Mouse (Mus musculus) MEL (cell line): Measurements from ENCODE around the gene Daxx. TPM values are rescaled to one million over a fixed set of nuclear protein-coding genes. Genes with fewer than 3 reads are reported as not detected.

Experiments
- DNase-seq: peaks from one replicate; pipeline ENCODE4 v3.0.0; 2011; ENCODE audit warnings: low read depth, low spot score
- H3K27ac ChIP-seq: 2 replicates; pipeline ENCODE4 v1.5.1; 2012; ENCODE audit warnings: low read depth, mild to moderate bottlenecking, control low read depth, low read length, moderate library complexity; ENCODE audit not compliant: control insufficient read depth
- H3K27me3 ChIP-seq, 2 experiments: fragments of 150-350 bp in 1 of 2; sonication (generic) in 1 of 2; 2 replicates each; pipeline ENCODE4 v1.6.1; 2012; ENCODE audit warnings: low read length in 2 of 2, mild to moderate bottlenecking in 2 of 2, improper control_type of control experiment in 1 of 2, moderate library complexity in 1 of 2; ENCODE audit not compliant: insufficient read depth in 2 of 2, control insufficient read depth in 1 of 2
- H3K36me3 ChIP-seq, 2 experiments: 2 replicates each; pipeline ENCODE4 v1.6.1; 2012 to 2014; ENCODE audit warnings: low read length in 2 of 2, improper control_type of control experiment in 1 of 2, inconsistent platforms in 1 of 2, mild to moderate bottlenecking in 1 of 2; ENCODE audit not compliant: insufficient read depth in 2 of 2, control insufficient read depth in 1 of 2
- H3K4me1 ChIP-seq, 2 experiments: fragments of 150-350 bp in 1 of 2; sonication (generic) in 1 of 2; 2 replicates each; pipeline ENCODE4 v1.6.1; 2012; ENCODE audit warnings: low read length in 2 of 2, improper control_type of control experiment in 1 of 2, mild to moderate bottlenecking in 1 of 2; ENCODE audit not compliant: insufficient read depth in 2 of 2, control insufficient read depth in 1 of 2
- H3K4me3 ChIP-seq, 2 experiments: fragments of 150-350 bp in 1 of 2; sonication (generic) in 1 of 2; 2 replicates each; pipeline ENCODE4 v1.5.1; 2012; ENCODE audit warnings: low read depth in 2 of 2, low read length in 2 of 2, mild to moderate bottlenecking in 2 of 2, moderate library complexity in 2 of 2, control low read depth in 1 of 2, improper control_type of control experiment in 1 of 2; ENCODE audit not compliant: control insufficient read depth in 1 of 2, insufficient read depth in 1 of 2
- H3K79me2 ChIP-seq: 2 replicates; pipeline ENCODE4 v1.6.1; 2012; ENCODE audit warnings: mild to moderate bottlenecking, low read length, moderate library complexity; ENCODE audit not compliant: control insufficient read depth, poor library complexity, insufficient read depth
- H3K9ac ChIP-seq: 2 replicates; pipeline ENCODE4 v1.6.1; 2012; ENCODE audit warnings: low read depth, mild to moderate bottlenecking, control low read depth, low read length, moderate library complexity; ENCODE audit not compliant: control insufficient read depth, poor library complexity, severe bottlenecking
- H3K9me3 ChIP-seq: fragments of 150-350 bp; sonication (generic); replicated peaks from 2 replicates; pipeline ENCODE4 v1.6.1; 2012; ENCODE audit warnings: mild to moderate bottlenecking, low read length, improper control_type of control experiment, moderate library complexity; ENCODE audit not compliant: insufficient read depth
- BHLHE40 ChIP-seq: IDR thresholded peaks from 2 replicates; pipeline ENCODE4 v1.6.1; 2012; ENCODE audit warnings: low read depth, mild to moderate bottlenecking, inconsistent platforms, low read length, improper control_type of control experiment, borderline replicate concordance
- CHD2 ChIP-seq: IDR thresholded peaks from 2 replicates; pipeline ENCODE4 v1.6.1; 2011; ENCODE audit warnings: low read length, improper control_type of control experiment
- EP300 ChIP-seq, 2 experiments: IDR thresholded peaks; 2 replicates each; pipeline ENCODE4 v1.6.1; 2011; ENCODE audit warnings: improper control_type of control experiment in 2 of 2, low read length in 2 of 2, low read depth in 1 of 2, mild to moderate bottlenecking in 1 of 2
- ETS1 ChIP-seq: IDR thresholded peaks from 2 replicates; pipeline ENCODE4 v1.6.1; 2012; ENCODE audit warnings: low read depth, mild to moderate bottlenecking, inconsistent platforms, low read length, improper control_type of control experiment, moderate library complexity
- GABPA ChIP-seq: IDR thresholded peaks from 2 replicates; pipeline ENCODE4 v1.6.1; 2012; ENCODE audit warnings: low read depth, mild to moderate bottlenecking, inconsistent platforms, low read length, improper control_type of control experiment, moderate library complexity
- GATA1 ChIP-seq: IDR thresholded peaks from 2 replicates; pipeline ENCODE4 v1.6.1; 2011; ENCODE audit warnings: low read depth, low read length, improper control_type of control experiment
- HCFC1 ChIP-seq: IDR thresholded peaks from 2 replicates; pipeline ENCODE4 v1.6.1; 2012; ENCODE audit warnings: low read depth, mild to moderate bottlenecking, inconsistent platforms, low read length, improper control_type of control experiment, moderate library complexity
- KAT2A ChIP-seq: conservative IDR thresholded peaks from 2 replicates; pipeline ENCODE4 v1.6.1; 2012; ENCODE audit warnings: low read depth, low read length, improper control_type of control experiment, inconsistent platforms
- MAFK ChIP-seq: IDR thresholded peaks from 2 replicates; pipeline ENCODE4 v1.6.1; 2011; ENCODE audit warnings: low read depth, mild to moderate bottlenecking, low read length, improper control_type of control experiment, borderline replicate concordance
- MAX ChIP-seq: IDR thresholded peaks from 2 replicates; pipeline ENCODE4 v1.6.1; 2011; ENCODE audit warnings: low read length, improper control_type of control experiment
- MAZ ChIP-seq: IDR thresholded peaks from 2 replicates; pipeline ENCODE4 v1.6.1; 2012; ENCODE audit warnings: low read depth, mild to moderate bottlenecking, inconsistent platforms, low read length, improper control_type of control experiment
- MXI1 ChIP-seq: IDR thresholded peaks from 2 replicates; pipeline ENCODE4 v1.6.1; 2011; ENCODE audit warnings: mild to moderate bottlenecking, low read depth, low read length, improper control_type of control experiment
- NELFE ChIP-seq: IDR thresholded peaks from 2 replicates; pipeline ENCODE4 v1.6.1; 2011; ENCODE audit warnings: low read depth, low read length, improper control_type of control experiment
- NRF1 ChIP-seq: IDR thresholded peaks from 2 replicates; pipeline ENCODE4 v1.6.1; 2014; ENCODE audit warnings: low read depth, mild to moderate bottlenecking, inconsistent platforms, low read length, improper control_type of control experiment, moderate library complexity; ENCODE audit not compliant: poor library complexity, insufficient read depth, severe bottlenecking
- POLR2A ChIP-seq, 2 experiments: IDR thresholded peaks; 2 replicates each; pipeline ENCODE4 v1.6.1; 2011 to 2012; ENCODE audit warnings: low read length in 2 of 2, mild to moderate bottlenecking in 2 of 2, control low read depth in 1 of 2, improper control_type of control experiment in 1 of 2, low read depth in 1 of 2, moderate library complexity in 1 of 2; ENCODE audit not compliant: control insufficient read depth in 1 of 2, insufficient read depth in 1 of 2, poor library complexity in 1 of 2
- RAD21 ChIP-seq: IDR thresholded peaks from 2 replicates; pipeline ENCODE4 v1.6.1; 2011; ENCODE audit warnings: mild to moderate bottlenecking, low read depth, low read length, improper control_type of control experiment
- SIN3A ChIP-seq: IDR thresholded peaks from 2 replicates; pipeline ENCODE4 v1.6.1; 2012; ENCODE audit warnings: low read length, improper control_type of control experiment, inconsistent platforms
- TCF12 ChIP-seq: IDR thresholded peaks from 2 replicates; pipeline ENCODE4 v1.6.1; 2014; ENCODE audit warnings: low read depth, mild to moderate bottlenecking, inconsistent platforms, low read length, improper control_type of control experiment, moderate library complexity
- UBTF ChIP-seq: IDR thresholded peaks from 2 replicates; pipeline ENCODE4 v1.6.1; 2012; ENCODE audit warnings: low read depth, mild to moderate bottlenecking, inconsistent platforms, low read length, improper control_type of control experiment, moderate library complexity, borderline replicate concordance; ENCODE audit not compliant: insufficient read depth
- ZC3H11A ChIP-seq: IDR thresholded peaks from 2 replicates; pipeline ENCODE4 v1.6.1; 2012; ENCODE audit warnings: low read depth, mild to moderate bottlenecking, inconsistent platforms, low read length, improper control_type of control experiment
- polyA plus RNA-seq, 2 experiments: library from polyadenylated mRNA; stranded (reverse) in 1 of 2; unstranded in 1 of 2; fragments of >175 nt in 1 of 2; fragments of >200 nt in 1 of 2; gene quantifications; 2 replicates each; pipeline versions ENCODE4 v1.2.1 to v1.2.4; 2012; ENCODE audit warnings: low replicate concordance in 2 of 2, low read depth in 1 of 2; ENCODE audit not compliant: insufficient read length in 2 of 2, insufficient read depth in 1 of 2, missing spikeins in 1 of 2
- total RNA-seq: library from RNA; depleted of rRNA; stranded (reverse); fragments of 300-350 nt; gene quantifications from 2 replicates; pipeline ENCODE4 v1.2.3, GENCODE M21; 2012

Gene Daxx
- total and polyA plus RNA-seq, 3 experiments: 40.6 to 68.0 TPM; not detected in 1

DNA sequence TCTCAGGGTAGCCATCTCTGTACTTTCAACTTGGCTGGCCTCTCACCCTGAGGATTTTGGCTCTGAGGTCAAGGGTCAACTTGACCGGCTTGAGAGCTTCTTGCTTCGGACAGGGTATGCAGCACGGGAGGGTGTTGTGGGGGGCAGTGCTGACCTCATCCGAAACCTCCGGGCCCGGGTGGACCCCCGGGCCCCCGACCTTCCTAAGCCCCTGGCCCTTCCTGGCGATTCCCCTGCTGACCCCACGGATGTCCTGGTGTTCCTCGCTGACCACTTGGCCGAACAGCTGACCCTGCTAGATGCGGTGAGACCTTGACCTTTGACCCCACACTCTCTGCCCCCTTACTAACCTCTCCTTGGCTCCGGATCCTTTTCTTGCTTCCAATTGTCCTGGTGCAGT, 23.2 kb downstream of the Daxx start:
- peaks cover 24% of the 10 kb centered on the region for H3K79me2 ChIP-seq
- no peak overlapping the region for H3K27ac ChIP-seq
- no peak overlapping the region for H3K9ac ChIP-seq
- no peaks in the 10 kb centered on the region for H3K9me3 ChIP-seq
- no peak for DNase-seq
- no peak for TF ChIP-seq ZC3H11A
- TF ChIP-seq BHLHE40: no peak
- no peak for TF ChIP-seq GABPA
- H3K4me3 ChIP-seq: no peak overlapping the region
- H3K4me1 ChIP-seq: peaks cover 0 to 7% of the 10 kb centered on the region in 2 experiments; a peak in 2 of 4 replicates
- no peaks in the 10 kb centered on the region for H3K27me3 ChIP-seq
- H3K36me3 ChIP-seq: peaks cover 0 to 3% of the 10 kb centered on the region in 2 experiments; a peak in 2 of 4 replicates

DNA sequence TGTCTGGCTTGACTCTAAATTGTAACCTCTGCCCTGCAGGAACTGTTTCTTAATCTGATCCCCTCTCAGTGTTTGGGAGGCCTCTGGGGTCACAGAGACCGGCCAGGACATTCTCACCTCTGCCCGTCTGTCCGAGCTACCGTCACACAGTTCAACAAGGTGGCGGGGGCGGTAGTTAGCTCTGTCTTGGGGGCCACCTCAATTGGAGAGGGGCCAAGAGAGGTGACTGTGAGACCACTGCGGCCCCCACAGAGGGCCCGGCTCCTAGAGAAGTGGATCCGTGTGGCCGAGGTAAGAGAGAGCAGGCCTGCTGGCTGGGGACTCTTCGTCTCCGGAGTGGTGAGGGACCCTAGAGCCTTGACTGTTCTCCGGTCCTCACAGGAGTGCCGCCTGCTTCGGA, 23.8 kb downstream of the Daxx start:
- no peaks in the 10 kb centered on the region for H3K9me3 ChIP-seq
- no peak overlapping the region for H3K4me3 ChIP-seq
- peaks cover 0 to 3% of the 10 kb centered on the region in 2 experiments; a peak in 2 of 4 replicates for H3K36me3 ChIP-seq
- H3K27ac ChIP-seq: no peak overlapping the region
- H3K79me2 ChIP-seq: peaks cover 21% of the 10 kb centered on the region
- H3K4me1 ChIP-seq: peaks cover 0 to 7% of the 10 kb centered on the region in 2 experiments; a peak in 2 of 4 replicates
- H3K9ac ChIP-seq: no peak overlapping the region
- no peaks in the 10 kb centered on the region for H3K27me3 ChIP-seq
- no peak for TF ChIP-seq POLR2A (IDR thresholded peaks at IDR 0.05; ENCODE audit: control insufficient read depth in 1 of 2, insufficient read depth in 1 of 2, low read depth in 1 of 2, low read length in 2 of 2, poor library complexity in 1 of 2)
- TF ChIP-seq MAFK: no peak
- no peak for TF ChIP-seq RAD21
- TF ChIP-seq MAX: no peak
- TF ChIP-seq TCF12: no peak
- TF ChIP-seq SIN3A: no peak
- TF ChIP-seq KAT2A: no peak
- no peak for TF ChIP-seq CHD2
- no peak for TF ChIP-seq NRF1
- no peak for TF ChIP-seq HCFC1
- no peak for TF ChIP-seq ETS1
- TF ChIP-seq BHLHE40: no peak
- no peak for TF ChIP-seq MXI1
- TF ChIP-seq EP300 (IDR thresholded peaks at IDR 0.05; ENCODE audit: low read depth in 1 of 2, low read length in 2 of 2): no peak
- no peak for TF ChIP-seq UBTF
- TF ChIP-seq GATA1: no peak
- TF ChIP-seq MAZ: no peak
- TF ChIP-seq NELFE: no peak
- DNase-seq: no peak
